Mouse (Mus musculus) limb, embryonic 14.5 days (tissue): ENCODE measurements at regions not wholly inside any gene's neighbourhood (a gene's known extent, or its start where the extent isn't known, plus 50 kb on each side); places are given as distances from the start of the nearest gene placed in this dataset.

Experiments
- ATAC-seq: fragments of 200-750 bp; cut with Nextera tagmentation; 2 replicates; pipeline ENCODE4 v1.8.0; 2017; ENCODE audit warnings: low read depth, moderate number of reproducible peaks, moderate TSS enrichment; ENCODE audit not compliant: low FRiP score
- DNase-seq: peaks from one replicate; pipeline ENCODE4 v3.0.0-alpha.2; 2015; ENCODE audit warnings: low spot score
- H3K27ac ChIP-seq: fragments of 300-500 bp; sonication (generic); replicated peaks from 2 replicates; pipeline ENCODE4 v1.5.1; 2014; ENCODE audit warnings: low read depth, mild to moderate bottlenecking, low read length, moderate library complexity, mixed read lengths
- H3K27me3 ChIP-seq: fragments of 300-500 bp; sonication (generic); 2 replicates; pipeline ENCODE4 v1.6.1; 2014; ENCODE audit warnings: low read length, mixed read lengths; ENCODE audit not compliant: control insufficient read depth, insufficient read depth
- H3K36me3 ChIP-seq: fragments of 300-500 bp; sonication (generic); 2 replicates; pipeline ENCODE4 v1.6.1; 2014; ENCODE audit warnings: mild to moderate bottlenecking, low read length, moderate library complexity, mixed read lengths; ENCODE audit not compliant: control insufficient read depth, insufficient read depth
- H3K4me1 ChIP-seq: fragments of 300-500 bp; sonication (generic); 2 replicates; pipeline ENCODE4 v1.6.1; 2014; ENCODE audit warnings: antibody characterized with exemption, low read length, mixed read lengths; ENCODE audit not compliant: control insufficient read depth, insufficient read depth
- H3K4me2 ChIP-seq: fragments of 300-500 bp; sonication (generic); replicated peaks from 2 replicates; pipeline ENCODE4 v1.6.1; 2014; ENCODE audit warnings: low read depth, mild to moderate bottlenecking, low read length, moderate library complexity; ENCODE audit not compliant: severe bottlenecking
- H3K4me3 ChIP-seq: fragments of 300-500 bp; sonication (generic); replicated peaks from 2 replicates; pipeline ENCODE4 v1.5.1; 2014; ENCODE audit warnings: low read length
- H3K9ac ChIP-seq: fragments of 300-500 bp; sonication (generic); 2 replicates; pipeline ENCODE4 v1.6.1; 2014; ENCODE audit warnings: mild to moderate bottlenecking, low read depth, low read length, moderate library complexity; ENCODE audit not compliant: severe bottlenecking
- H3K9me3 ChIP-seq: fragments of 300-500 bp; sonication (generic); 2 replicates; pipeline ENCODE4 v1.6.1; 2016; ENCODE audit warnings: low read length; ENCODE audit not compliant: control insufficient read depth
- POLR2A ChIP-seq: fragments of 200-500 bp; IDR thresholded peaks from 2 replicates; pipeline ENCODE4 v1.8.0; 2012; ENCODE audit warnings: inconsistent platforms, mild to moderate bottlenecking, moderate library complexity, borderline replicate concordance; ENCODE audit not compliant: insufficient read depth, insufficient read length; ENCODE audit errors: extremely low read depth
- WGBS: fragments of 180-500 bp; shearing (Covaris S2); extraction: QIAGEN DNeasy Blood & Tissue Kit; methylation state at CpG from one replicate; pipeline ENCODE4 v1.1.7; 2014; 5-methylcytosine and 5-hydroxymethylcytosine counted together

GRCm38 (mm10) chr15:93881276-93881675 lies 285.6 kb upstream of the Prickle1 start:
- no peak overlapping the region for H3K27ac ChIP-seq
- H3K36me3 ChIP-seq: no peaks in the 10 kb centered on the region
- peaks cover 14% of the 10 kb centered on the region for H3K4me1 ChIP-seq
- no peak for ATAC-seq
- no peak for DNase-seq
- H3K4me2 ChIP-seq: no peak overlapping the region
- H3K27me3 ChIP-seq: no peaks in the 10 kb centered on the region
- no peak overlapping the region for H3K9ac ChIP-seq
- H3K4me3 ChIP-seq: no peak overlapping the region
- no peak for TF ChIP-seq POLR2A
- H3K9me3 ChIP-seq: no peaks in the 10 kb centered on the region

DNA sequence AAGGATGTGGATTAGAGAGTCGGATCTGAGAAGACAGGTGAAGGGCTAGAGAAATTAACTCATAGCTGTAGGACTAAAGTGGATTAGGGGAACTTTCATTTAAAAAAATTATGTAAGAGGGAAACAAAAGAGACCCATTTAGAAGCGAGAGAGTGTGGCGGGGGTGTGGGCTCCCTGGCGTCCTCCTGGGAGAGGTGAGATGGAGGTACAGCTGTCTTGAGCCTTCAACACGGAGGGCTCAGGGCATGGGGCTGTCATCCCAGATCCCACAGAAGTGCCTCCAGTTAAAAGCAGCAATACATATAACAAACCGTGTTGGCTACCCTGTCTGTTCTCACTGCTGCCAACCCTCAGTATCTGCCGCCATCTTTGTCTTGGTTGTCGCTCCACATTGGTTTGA lies 284.6 kb upstream of the Prickle1 start:
- no peak for ATAC-seq
- no peak overlapping the region for H3K9ac ChIP-seq
- 83% methylated on average over 8 of the region's 8 CpGs for WGBS

DNA sequence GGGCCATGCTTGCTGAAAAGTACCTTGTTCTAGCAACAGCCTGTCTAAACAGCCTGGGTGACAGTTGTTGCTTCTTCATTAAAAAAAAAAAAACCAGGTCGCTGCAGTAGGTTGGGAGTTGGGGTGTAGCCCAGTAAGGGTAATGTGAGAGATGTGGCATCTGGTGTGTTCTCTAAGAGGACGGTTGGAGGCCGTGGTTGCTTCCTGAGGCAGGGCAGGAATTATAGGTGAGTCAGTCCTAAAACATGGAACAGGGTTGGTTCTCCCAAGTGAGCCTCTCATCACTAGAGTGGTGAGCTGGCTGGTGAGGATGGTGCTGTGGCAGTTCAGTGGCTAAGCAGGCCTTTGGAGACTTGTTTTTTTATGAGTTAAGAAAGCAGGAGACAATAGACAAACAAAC lies 283.3 kb upstream of the Prickle1 start:
- DNase-seq (no peak), ATAC-seq (no peak)
- Histone ChIP-seq H3K4me1 (peaks cover 14% of the 10 kb centered on the region), H3K9me3 (no peaks in the 10 kb centered on the region), H3K4me2 (no peak overlapping the region), H3K4me3 (no peak overlapping the region), H3K27ac (no peak overlapping the region), H3K27me3 (no peaks in the 10 kb centered on the region), H3K36me3 (no peaks in the 10 kb centered on the region), H3K9ac (no peak overlapping the region)
- TF ChIP-seq POLR2A: no peak
- 54% methylated on average over 3 of the region's 3 CpGs for WGBS

More for the DNA sequence above, 284.6 kb upstream of the Prickle1 start:
- TF ChIP-seq POLR2A: no peak
- H3K9me3 ChIP-seq: no peaks in the 10 kb centered on the region
- H3K36me3 ChIP-seq: no peaks in the 10 kb centered on the region
- H3K4me3 ChIP-seq: no peak overlapping the region
- H3K27me3 ChIP-seq: no peaks in the 10 kb centered on the region
- H3K4me2 ChIP-seq: no peak overlapping the region
- no peak overlapping the region for H3K27ac ChIP-seq
- no peak for DNase-seq
- peaks cover 14% of the 10 kb centered on the region for H3K4me1 ChIP-seq

- H3K36me3 ChIP-seq: no peaks in the 10 kb centered on the region
- H3K9ac ChIP-seq: no peak overlapping the region
- DNase-seq (no peak), ATAC-seq (no peak)
- H3K27me3 ChIP-seq: no peaks in the 10 kb centered on the region
- TF ChIP-seq POLR2A: no peak
- H3K4me1 ChIP-seq: peaks cover 14% of the 10 kb centered on the region
- H3K9me3 ChIP-seq: no peaks in the 10 kb centered on the region
- no peak overlapping the region for H3K27ac ChIP-seq
- H3K4me3 ChIP-seq: no peak overlapping the region
- 59% methylated on average over 10 of the region's 10 CpGs for WGBS
- no peak overlapping the region for H3K4me2 ChIP-seq
These were observed 280.6 kb upstream of the Prickle1 start for GRCm38 (mm10) chr15:93876335-93876734.

GRCm38 (mm10) chr15:93875685-93876084 lies 280.0 kb upstream of the Prickle1 start:
- H3K36me3 ChIP-seq: no peaks in the 10 kb centered on the region
- H3K27me3 ChIP-seq: no peaks in the 10 kb centered on the region
- no peak overlapping the region for H3K27ac ChIP-seq
- H3K4me3 ChIP-seq: no peak overlapping the region
- no peak for TF ChIP-seq POLR2A
- no peak overlapping the region for H3K9ac ChIP-seq
- H3K4me2 ChIP-seq: no peak overlapping the region
- 88% methylated on average over 1 of the region's 1 CpGs for WGBS
- DNase-seq: no peak
- no peaks in the 10 kb centered on the region for H3K9me3 ChIP-seq
- H3K4me1 ChIP-seq: peaks cover 14% of the 10 kb centered on the region
- no peak for ATAC-seq

DNA sequence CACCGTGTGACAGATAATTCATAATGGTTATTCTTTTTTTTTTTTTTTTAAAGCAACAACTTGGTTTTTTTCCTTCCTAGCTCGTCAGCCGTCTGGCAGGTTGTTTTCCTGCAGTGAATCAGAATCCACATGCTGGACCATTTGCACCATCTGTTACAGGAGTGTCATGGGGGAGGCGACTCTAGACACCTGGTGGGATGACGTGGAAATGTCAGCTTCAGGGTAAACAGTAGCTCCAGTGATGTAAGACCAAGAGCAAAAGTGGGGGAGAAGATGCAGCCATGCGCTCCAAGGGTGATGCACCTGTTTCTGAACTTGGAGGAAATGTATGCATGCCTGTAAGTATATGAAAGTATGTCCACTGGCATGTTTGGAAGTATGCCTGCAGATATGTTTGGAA lies 278.5 kb upstream of the Prickle1 start:
- ATAC-seq: no peak
- no peak for DNase-seq
- no peaks in the 10 kb centered on the region for H3K27me3 ChIP-seq
- no peak for TF ChIP-seq POLR2A
- no peaks in the 10 kb centered on the region for H3K9me3 ChIP-seq
- H3K4me1 ChIP-seq: peaks cover 9% of the 10 kb centered on the region; the same call in 1 of the 2 replicates
- no peaks in the 10 kb centered on the region for H3K36me3 ChIP-seq
- no peak overlapping the region for H3K27ac ChIP-seq
- WGBS: 65% methylated on average over 6 of the region's 6 CpGs
- H3K9ac ChIP-seq: no peak overlapping the region
- H3K4me3 ChIP-seq: no peak overlapping the region
- no peak overlapping the region for H3K4me2 ChIP-seq
